Mouse (Mus musculus): ENCODE data around the gene Ucma. TPM values are rescaled to one million over a fixed set of nuclear protein-coding genes. Genes with fewer than 3 reads are reported as not detected.

Ucma gene
- polyA plus RNA-seq, 1 experiment: 3.3 TPM

DNA sequence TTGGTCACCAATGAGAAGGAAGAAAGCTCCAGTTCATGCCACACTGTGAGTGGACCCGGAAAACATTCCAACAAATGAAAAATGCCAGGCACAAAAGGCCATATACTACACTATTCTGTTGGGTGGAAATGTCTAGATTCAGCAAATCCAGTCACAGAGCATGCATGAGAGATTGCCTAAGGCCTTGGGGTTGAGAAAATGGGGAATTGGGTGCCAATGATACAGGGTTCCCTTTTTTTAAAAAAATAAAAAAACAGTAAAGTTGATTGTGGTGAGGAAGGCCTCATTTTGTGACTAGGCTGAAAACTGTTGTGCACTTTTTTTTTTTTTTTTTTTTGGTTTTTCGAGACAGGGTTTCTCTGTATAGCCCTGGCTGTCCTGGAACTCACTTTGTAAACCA, 6.8 kb upstream of the Ucma start:
- Histone ChIP-seq H3K4me1 (ENCODE audit: control insufficient read depth, insufficient read depth, low read length) (no peaks in the 10 kb centered on the region), H3K27ac (ENCODE audit: insufficient read depth, low read length) (no peak overlapping the region), H3K4me3 (ENCODE audit: insufficient read depth, low read length) (no peak overlapping the region)
- TF ChIP-seq POLR2A (IDR thresholded peaks at IDR 0.05; ENCODE audit: extremely low read depth, insufficient read depth, low read length): no peak
- TF ChIP-seq CTCF (IDR thresholded peaks at IDR 0.05; ENCODE audit: extremely low read depth, insufficient read depth, low read length): no peak

DNA sequence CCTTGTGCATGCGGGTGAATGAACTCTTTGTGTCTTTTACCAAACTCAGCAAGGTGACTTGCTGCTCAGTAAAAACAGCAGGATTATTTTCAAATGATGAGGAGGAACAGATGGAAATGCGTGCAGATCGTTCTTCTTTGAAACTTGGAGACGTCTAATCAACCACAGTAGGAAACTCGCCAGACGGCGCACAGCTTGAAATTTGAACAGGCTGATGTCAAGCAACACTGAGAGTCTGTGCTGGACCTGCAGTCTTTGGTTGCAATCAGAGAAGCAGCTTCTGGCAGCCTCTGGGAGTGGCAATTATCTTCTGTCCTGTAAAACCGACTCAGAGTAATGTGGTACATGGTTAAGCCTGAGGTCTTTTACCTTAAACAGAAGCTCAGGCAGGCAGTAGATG, 2.2 kb downstream of the Ucma start:
- H3K4me3 ChIP-seq (ENCODE audit: insufficient read depth, low read length): no peak overlapping the region
- H3K4me1 ChIP-seq (ENCODE audit: control insufficient read depth, insufficient read depth, low read length): no peaks in the 10 kb centered on the region
- TF ChIP-seq CTCF (IDR thresholded peaks at IDR 0.05; ENCODE audit: extremely low read depth, insufficient read depth, low read length) (no peak), POLR2A (IDR thresholded peaks at IDR 0.05; ENCODE audit: extremely low read depth, insufficient read depth, low read length) (no peak)
- H3K27ac ChIP-seq (ENCODE audit: insufficient read depth, low read length): no peak overlapping the region

DNA sequence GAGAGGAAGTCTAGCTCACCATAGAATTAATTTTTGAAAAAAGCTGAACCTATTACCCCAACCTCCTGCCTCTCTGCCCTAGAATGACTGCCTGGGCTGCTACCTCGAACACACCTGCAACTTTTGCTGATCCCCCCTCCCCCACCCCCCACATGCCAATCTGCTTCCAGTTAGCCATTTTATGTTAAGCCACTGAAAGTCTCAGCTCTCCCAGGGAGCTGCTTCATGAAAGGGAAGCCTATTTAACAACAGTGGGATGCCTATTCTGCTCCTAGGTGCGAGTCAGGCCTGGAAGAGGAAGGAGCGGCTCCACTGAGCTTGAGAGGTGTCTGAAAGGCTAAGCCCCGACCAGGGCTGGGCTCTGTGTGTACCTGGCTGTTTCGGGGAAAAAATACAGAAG, 8.1 kb downstream of the Ucma start:
- H3K27ac ChIP-seq (ENCODE audit: insufficient read depth, low read length): no peak overlapping the region
- no peak overlapping the region for H3K4me3 ChIP-seq (ENCODE audit: insufficient read depth, low read length)
- no peaks in the 10 kb centered on the region for H3K4me1 ChIP-seq (ENCODE audit: control insufficient read depth, insufficient read depth, low read length)
- no peak for TF ChIP-seq POLR2A (IDR thresholded peaks at IDR 0.05; ENCODE audit: extremely low read depth, insufficient read depth, low read length)
- TF ChIP-seq CTCF (IDR thresholded peaks at IDR 0.05; ENCODE audit: extremely low read depth, insufficient read depth, low read length): no peak

DNA sequence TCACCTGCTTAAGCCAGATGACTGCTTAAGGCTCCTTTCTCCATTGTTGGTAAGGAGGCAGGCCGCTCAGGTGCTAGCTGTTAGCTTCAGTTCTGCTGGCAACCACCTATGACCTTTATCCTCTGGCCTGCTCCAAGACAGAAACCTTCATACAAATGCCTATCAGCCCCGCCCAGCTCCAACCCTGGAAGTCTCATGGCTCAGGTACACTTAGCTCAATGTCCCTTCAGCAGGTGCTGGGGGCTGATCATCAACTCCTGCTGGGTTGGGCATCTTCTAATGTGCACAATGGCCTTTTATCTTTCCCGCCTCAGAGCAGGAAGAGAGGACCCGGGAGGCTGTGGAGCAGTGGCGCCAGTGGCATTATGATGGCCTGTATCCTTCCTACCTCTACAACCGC, 9.1 kb downstream of the Ucma start:
- TF ChIP-seq CTCF (IDR thresholded peaks at IDR 0.05; ENCODE audit: extremely low read depth, insufficient read depth, low read length): no peak
- no peak for TF ChIP-seq POLR2A (IDR thresholded peaks at IDR 0.05; ENCODE audit: extremely low read depth, insufficient read depth, low read length)
- no peak overlapping the region for H3K27ac ChIP-seq (ENCODE audit: insufficient read depth, low read length)
- no peak overlapping the region for H3K4me3 ChIP-seq (ENCODE audit: insufficient read depth, low read length)
- H3K4me1 ChIP-seq (ENCODE audit: control insufficient read depth, insufficient read depth, low read length): no peaks in the 10 kb centered on the region

DNA sequence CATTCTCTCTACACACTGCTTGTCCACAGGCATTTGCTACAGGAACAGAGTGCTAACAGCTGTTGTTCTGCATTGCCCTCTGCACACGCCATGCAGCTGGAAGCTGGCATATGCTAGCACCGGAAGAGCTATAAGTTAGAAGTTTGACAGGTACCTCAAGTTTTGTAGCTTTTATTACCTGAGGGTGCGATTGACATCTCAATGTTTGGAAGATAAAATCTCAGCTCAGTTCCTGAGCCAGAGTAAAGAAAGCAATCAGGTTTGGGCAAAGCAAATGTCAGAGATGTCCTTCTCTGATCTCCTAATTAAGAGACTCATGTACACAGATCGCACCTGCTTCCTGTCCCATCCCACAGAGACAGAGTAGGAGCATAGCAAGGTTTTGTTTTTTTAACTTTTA, 10.9 kb downstream of the Ucma start:
- TF ChIP-seq CTCF (IDR thresholded peaks at IDR 0.05; ENCODE audit: extremely low read depth, insufficient read depth, low read length) (no peak), POLR2A (IDR thresholded peaks at IDR 0.05; ENCODE audit: extremely low read depth, insufficient read depth, low read length) (no peak)
- H3K4me1 ChIP-seq (ENCODE audit: control insufficient read depth, insufficient read depth, low read length): no peaks in the 10 kb centered on the region
- no peak overlapping the region for H3K4me3 ChIP-seq (ENCODE audit: insufficient read depth, low read length)

DNA sequence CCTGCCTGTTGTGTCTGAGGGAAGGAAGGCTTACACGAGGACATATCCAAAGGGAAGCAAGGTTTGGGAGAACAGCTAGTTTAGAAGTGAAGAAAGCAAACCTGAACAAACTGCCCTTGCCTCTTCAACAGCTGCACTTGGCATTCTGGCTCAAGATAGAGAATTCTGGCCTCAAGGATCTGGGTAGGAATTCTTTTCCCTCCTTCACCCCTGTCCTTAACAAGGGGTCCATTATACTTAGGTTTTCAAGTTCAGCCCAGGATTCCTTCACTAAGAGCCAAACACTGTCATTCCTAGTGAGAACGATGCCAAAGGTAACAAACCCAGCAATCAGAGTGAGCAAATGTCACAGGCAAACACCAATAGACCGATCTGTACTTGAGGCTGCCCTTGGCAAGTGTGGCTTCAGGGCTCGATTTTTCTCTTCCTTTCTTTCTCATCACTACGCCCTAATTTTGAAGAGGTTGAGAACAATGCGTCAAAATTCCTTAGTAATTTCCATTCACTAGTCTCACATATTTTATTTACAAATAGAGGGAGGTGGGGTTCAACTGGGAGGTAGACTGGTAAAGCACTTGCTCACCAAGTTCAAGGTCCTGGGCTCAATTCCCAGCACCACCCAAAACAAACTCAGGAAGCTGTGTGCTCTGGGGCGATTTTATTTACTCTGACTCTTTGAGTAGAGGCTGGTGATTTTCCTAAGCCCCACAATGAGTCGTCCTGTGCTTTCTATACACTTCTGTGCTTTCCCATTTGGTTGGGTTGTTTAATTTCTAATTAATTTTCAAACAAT, 11.7 kb downstream of the Ucma start:
- H3K4me3 ChIP-seq (ENCODE audit: insufficient read depth, low read length): no peak overlapping the region

More for the DNA sequence above, 10.9 kb downstream of the Ucma start:
- H3K27ac ChIP-seq (ENCODE audit: insufficient read depth, low read length): no peak overlapping the region

DNA sequence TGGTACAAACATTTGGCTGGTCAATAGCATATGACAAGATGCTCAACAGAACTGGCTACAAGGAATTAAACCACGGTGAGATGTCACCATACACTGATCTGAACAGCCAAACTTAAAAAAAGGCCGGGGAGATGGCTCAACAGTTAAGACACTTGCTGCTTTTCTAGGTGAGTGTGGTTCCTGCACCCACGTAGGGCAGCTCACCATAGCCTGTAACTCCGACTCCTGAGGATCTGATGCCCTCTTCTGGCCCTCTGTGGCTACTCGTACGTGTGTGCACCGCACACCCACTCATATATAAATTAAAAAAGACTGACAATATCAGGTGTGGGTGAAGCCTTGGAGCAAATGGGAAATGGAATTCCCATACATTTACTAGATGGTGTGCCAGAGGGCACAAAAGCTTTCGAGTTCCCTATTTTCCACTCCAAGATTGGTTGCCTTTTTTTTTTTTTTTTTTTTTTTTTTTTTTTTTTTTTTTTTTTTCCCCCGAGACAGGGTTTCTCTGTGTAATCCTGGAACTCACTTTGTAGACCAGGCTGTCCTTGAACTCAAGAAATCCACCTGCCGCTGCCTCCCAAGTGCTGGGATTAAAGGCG, 13.0 kb downstream of the Ucma start:
- no peak for TF ChIP-seq CTCF (IDR thresholded peaks at IDR 0.05; ENCODE audit: extremely low read depth, insufficient read depth, low read length)
- no peak for TF ChIP-seq POLR2A (IDR thresholded peaks at IDR 0.05; ENCODE audit: extremely low read depth, insufficient read depth, low read length)

More for the DNA sequence above, 11.7 kb downstream of the Ucma start:
- no peak for TF ChIP-seq POLR2A (IDR thresholded peaks at IDR 0.05; ENCODE audit: extremely low read depth, insufficient read depth, low read length)
- no peak for TF ChIP-seq CTCF (IDR thresholded peaks at IDR 0.05; ENCODE audit: extremely low read depth, insufficient read depth, low read length)
- Histone ChIP-seq H3K4me1 (ENCODE audit: control insufficient read depth, insufficient read depth, low read length) (no peaks in the 10 kb centered on the region), H3K27ac (ENCODE audit: insufficient read depth, low read length) (no peak overlapping the region)

DNA sequence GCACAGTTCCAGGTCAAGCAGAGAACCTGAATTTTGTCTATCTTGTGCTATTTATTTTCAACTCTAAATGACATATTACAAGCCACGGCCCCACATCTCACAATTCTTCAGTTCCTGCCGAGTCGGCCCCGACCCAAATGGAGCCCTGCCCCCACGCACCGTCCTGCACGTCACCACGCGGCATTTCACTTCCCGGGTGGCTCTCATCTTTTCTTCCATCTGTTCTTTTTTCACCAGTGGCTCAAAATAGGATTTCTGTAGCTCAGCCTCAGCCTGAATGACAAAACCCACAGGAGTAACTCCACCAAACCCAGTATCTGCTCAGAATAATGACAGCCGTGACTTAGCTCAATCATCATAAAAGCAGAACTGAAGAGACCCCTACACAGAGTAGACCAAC, 17.7 kb downstream of the Ucma start:
- Histone ChIP-seq H3K4me3 (ENCODE audit: insufficient read depth, low read length) (no peak overlapping the region), H3K27ac (ENCODE audit: insufficient read depth, low read length) (no peak overlapping the region), H3K4me1 (ENCODE audit: control insufficient read depth, insufficient read depth, low read length) (peaks cover 2% of the 10 kb centered on the region; the same call in 1 of the 2 replicates)
- TF ChIP-seq POLR2A (IDR thresholded peaks at IDR 0.05; ENCODE audit: extremely low read depth, insufficient read depth, low read length) (no peak), CTCF (IDR thresholded peaks at IDR 0.05; ENCODE audit: extremely low read depth, insufficient read depth, low read length) (no peak)

More for the DNA sequence above, 13.0 kb downstream of the Ucma start:
- Histone ChIP-seq H3K27ac (ENCODE audit: insufficient read depth, low read length) (no peak overlapping the region), H3K4me3 (ENCODE audit: insufficient read depth, low read length) (no peak overlapping the region), H3K4me1 (ENCODE audit: control insufficient read depth, insufficient read depth, low read length) (no peaks in the 10 kb centered on the region; the same call in 1 of the 2 replicates)

DNA sequence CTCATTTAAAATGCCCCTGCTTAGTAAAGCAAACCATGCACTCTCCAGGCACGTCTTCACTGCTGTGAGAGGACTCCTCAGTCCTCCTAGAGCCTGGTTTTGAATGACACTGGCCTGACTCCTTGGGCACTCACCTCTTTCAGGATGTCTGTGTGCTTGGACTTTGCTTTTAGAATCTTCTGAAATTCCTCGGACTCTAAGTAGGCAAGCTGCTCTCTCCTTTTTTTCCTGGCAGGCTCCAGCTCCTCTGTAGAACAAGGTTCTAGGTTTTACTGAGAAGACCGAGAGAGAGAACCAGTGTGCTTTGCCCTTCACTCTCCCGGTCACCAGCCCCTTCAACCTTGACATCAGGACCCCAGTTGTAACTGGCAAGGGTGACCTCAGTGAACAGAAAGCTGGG, 18.5 kb downstream of the Ucma start:
- Histone ChIP-seq H3K4me3 (ENCODE audit: insufficient read depth, low read length) (no peak overlapping the region), H3K4me1 (ENCODE audit: control insufficient read depth, insufficient read depth, low read length) (peaks cover 2% of the 10 kb centered on the region; the same call in 1 of the 2 replicates), H3K27ac (ENCODE audit: insufficient read depth, low read length) (no peak overlapping the region)
- TF ChIP-seq CTCF (IDR thresholded peaks at IDR 0.05; ENCODE audit: extremely low read depth, insufficient read depth, low read length): no peak
- no peak for TF ChIP-seq POLR2A (IDR thresholded peaks at IDR 0.05; ENCODE audit: extremely low read depth, insufficient read depth, low read length)

DNA sequence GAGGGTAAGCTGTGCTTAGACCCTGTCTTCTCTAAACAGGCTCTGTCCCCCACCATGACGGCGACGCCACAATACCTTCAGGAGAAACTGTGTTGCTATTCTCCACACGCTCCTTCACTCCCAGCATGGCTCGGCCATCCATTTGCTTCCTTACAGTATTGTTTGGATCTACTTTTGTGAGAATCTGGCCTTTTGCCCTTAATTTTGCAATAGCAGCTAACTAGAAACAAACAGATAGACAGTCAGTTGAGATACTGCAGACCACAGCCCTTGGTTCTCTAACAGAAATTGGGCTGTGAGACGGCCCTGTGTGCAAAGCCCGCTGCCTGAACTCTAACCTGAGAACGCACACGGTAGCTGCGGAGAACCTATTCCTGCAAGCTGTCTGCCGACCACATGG, 19.7 kb downstream of the Ucma start:
- Histone ChIP-seq H3K4me3 (ENCODE audit: insufficient read depth, low read length) (no peak overlapping the region), H3K4me1 (ENCODE audit: control insufficient read depth, insufficient read depth, low read length) (peaks cover 2% of the 10 kb centered on the region; the same call in 1 of the 2 replicates), H3K27ac (ENCODE audit: insufficient read depth, low read length) (no peak overlapping the region)
- TF ChIP-seq CTCF (IDR thresholded peaks at IDR 0.05; ENCODE audit: extremely low read depth, insufficient read depth, low read length) (no peak), POLR2A (IDR thresholded peaks at IDR 0.05; ENCODE audit: extremely low read depth, insufficient read depth, low read length) (no peak)

Measured in cortical plate, adult 2 months (tissue).